Mouse (Mus musculus): ENCODE results near the gene 2010005H15Rik. TPM values are rescaled to one million over a fixed set of nuclear protein-coding genes. Genes with fewer than 3 reads are reported as not detected.

Gene 2010005H15Rik
- polyA plus RNA-seq (2017; shearing (Covaris generic)): 0.89 TPM

GRCm38 (mm10) chr16:36221168-36221567, at the start of gene 2010005H15Rik:
Gene 2010005H15Rik (plus strand): TSS chr16:36221468.

GRCm38 (mm10) chr16:36183912-36184311, 37.4 kb upstream of the 2010005H15Rik start, which contains the start of gene Gm5483:
Gene Gm5483 (plus strand): TSS chr16:36184212.

GRCm38 (mm10) chr16:36209967-36210453, 11.3 kb upstream of the 2010005H15Rik start, which contains the start of gene Gm5416:
Gene Gm5416 (plus strand): TSS chr16:36210403.

GRCm38 (mm10) chr16:36276796-36277195, 55.5 kb downstream of the 2010005H15Rik start, which contains the start of gene Stfa1:
Gene Stfa1 (plus strand): TSS chr16:36276951.

Other genes with a start within 250 kb of the 2010005H15Rik start
- 71.8 TPM for gene Kpna1, start 242.7 kb upstream of the 2010005H15Rik start, polyA plus RNA-seq (2017; shearing (Covaris generic))
- 5.0 TPM for gene Wdr5b, start 180.3 kb upstream of the 2010005H15Rik start, polyA plus RNA-seq (2017; shearing (Covaris generic))
- gene Fam162a, start 149.9 kb upstream of the 2010005H15Rik start, polyA plus RNA-seq (2017; shearing (Covaris generic)): 127 TPM
- gene Ccdc58, start 149.8 kb upstream of the 2010005H15Rik start, polyA plus RNA-seq (2017; shearing (Covaris generic)): 43.7 TPM
- gene Csta1, start 90.2 kb upstream of the 2010005H15Rik start, polyA plus RNA-seq (2017; shearing (Covaris generic)): not detected
- gene Stfa2l1, start 64.7 kb upstream of the 2010005H15Rik start, polyA plus RNA-seq (2017; shearing (Covaris generic)): not detected
- not detected for gene Gm5483, start 37.3 kb upstream of the 2010005H15Rik start, polyA plus RNA-seq (2017; shearing (Covaris generic))
- not detected for gene Gm5416, start 11.1 kb upstream of the 2010005H15Rik start, polyA plus RNA-seq (2017; shearing (Covaris generic))
- gene Stfa1, start 55.5 kb downstream of the 2010005H15Rik start, polyA plus RNA-seq (2017; shearing (Covaris generic)): not detected
- not detected for gene BC117090, start 112.9 kb downstream of the 2010005H15Rik start, polyA plus RNA-seq (2017; shearing (Covaris generic))
- not detected for gene BC100530, start 146.3 kb downstream of the 2010005H15Rik start, polyA plus RNA-seq (2017; shearing (Covaris generic))
- gene Stfa2, start 187.0 kb downstream of the 2010005H15Rik start, polyA plus RNA-seq (2017; shearing (Covaris generic)): not detected
- not detected for gene Stfa3, start 233.9 kb downstream of the 2010005H15Rik start, polyA plus RNA-seq (2017; shearing (Covaris generic))

Data from activated CD4-positive, CD25-positive, alpha-beta regulatory T cell, adult 9 weeks (primary cell).